Mouse (Mus musculus) liver, embryonic 11.5 days (tissue): Measurements from ENCODE around the gene Vax2. TPM values are rescaled to one million over a fixed set of nuclear protein-coding genes. Genes with fewer than 3 reads are reported as not detected.
A peak's percentile ranks its signal among the peaks of the same experiment; 100 is the strongest.

Experiments
- ATAC-seq: fragments of 200-750 bp; cut with Nextera tagmentation; replicated peaks from 2 replicates; pipeline ENCODE4 v1.8.0; 2017; ENCODE audit warnings: moderate number of reproducible peaks, mild to moderate bottlenecking, moderate TSS enrichment, moderate library complexity; ENCODE audit not compliant: low FRiP score
- DNase-seq: peaks from one replicate; pipeline ENCODE4 v3.0.0-alpha.2; 2017; ENCODE audit warnings: low spot score
- H3K27ac ChIP-seq: fragments of 300-500 bp; sonication (generic); 2 replicates; pipeline ENCODE4 v1.5.1; 2014; ENCODE audit warnings: mild to moderate bottlenecking, low read depth, low read length, control low read depth
- H3K27me3 ChIP-seq: fragments of 300-500 bp; sonication (generic); replicated peaks from 2 replicates; pipeline ENCODE4 v1.6.1; 2014; ENCODE audit warnings: low read length, mixed read lengths; ENCODE audit not compliant: control insufficient read depth, insufficient read depth
- H3K36me3 ChIP-seq: fragments of 300-500 bp; sonication (generic); 2 replicates; pipeline ENCODE4 v1.6.1; 2014; ENCODE audit warnings: mild to moderate bottlenecking, low read length, moderate library complexity, mixed read lengths; ENCODE audit not compliant: control insufficient read depth, insufficient read depth
- H3K4me1 ChIP-seq: fragments of 300-500 bp; sonication (generic); replicated peaks from 2 replicates; pipeline ENCODE4 v1.6.1; 2014; ENCODE audit warnings: low read length, mixed read lengths; ENCODE audit not compliant: control insufficient read depth, insufficient read depth
- H3K4me2 ChIP-seq: fragments of 300-500 bp; sonication (generic); 2 replicates; pipeline ENCODE4 v1.6.1; 2014; ENCODE audit warnings: mild to moderate bottlenecking, control low read depth, moderate library complexity
- H3K4me3 ChIP-seq: fragments of 300-500 bp; sonication (generic); 2 replicates; pipeline ENCODE4 v1.5.1; 2014; ENCODE audit warnings: low read depth, low read length, control low read depth
- H3K9ac ChIP-seq: fragments of 300-500 bp; sonication (generic); 2 replicates; pipeline ENCODE4 v1.6.1; 2014; ENCODE audit warnings: low read depth, low read length, control low read depth
- H3K9me3 ChIP-seq: fragments of 300-500 bp; sonication (generic); 2 replicates; pipeline ENCODE4 v1.6.1; 2016; ENCODE audit warnings: low read length, inconsistent platforms, mixed read lengths; ENCODE audit not compliant: control insufficient read depth
- WGBS: fragments of 180-500 bp; shearing (Covaris S2); extraction: QIAGEN DNeasy Blood & Tissue Kit; methylation state at CpG from one replicate; pipeline ENCODE4 v1.1.7; 2014; 5-methylcytosine and 5-hydroxymethylcytosine counted together
- polyA plus RNA-seq: library from polyadenylated mRNA; unstranded; fragments of >200 nt; fragmentation: Nextera tagmentation; extraction: Ambion mirVana; gene quantifications from 2 replicates; pipeline ENCODE4 v1.2.1, GENCODE M21; 2014

The Vax2 gene
- polyA plus RNA-seq, 1 experiment from 2014 or later, result not detected

- no peaks in the 10 kb centered on the region for H3K9me3 ChIP-seq
- DNase-seq (no peak), ATAC-seq (no peak)
- no peak overlapping the region for H3K4me3 ChIP-seq
- no peak overlapping the region for H3K27ac ChIP-seq
- no peaks in the 10 kb centered on the region for H3K36me3 ChIP-seq
- no peaks in the 10 kb centered on the region for H3K4me1 ChIP-seq
- H3K4me2 ChIP-seq, result no peak overlapping the region
- peaks cover 93% of the 10 kb centered on the region for H3K27me3 ChIP-seq
- no peak overlapping the region for H3K9ac ChIP-seq
- WGBS, result 20% methylated on average over 5 of the region's 5 CpGs
These were observed 6.4 kb upstream of the Vax2 start for GRCm38 (mm10) chr6:83704701-83705100.

GRCm38 (mm10) chr6:83707738-83708510 is 3.1 kb upstream of the Vax2 start:
- H3K27ac ChIP-seq, result no peak overlapping the region
- H3K9ac ChIP-seq, result no peak overlapping the region
- ATAC-seq, result no peak
- no peaks in the 10 kb centered on the region for H3K9me3 ChIP-seq
- H3K27me3 ChIP-seq, result peaks cover 100% of the 10 kb centered on the region
- no peaks in the 10 kb centered on the region for H3K36me3 ChIP-seq
- no peak for DNase-seq
- H3K4me1 ChIP-seq, result peaks cover 5% of the 10 kb centered on the region; the same call in 1 of the 2 replicates
- 7% methylated on average over 6 of the region's 6 CpGs for WGBS
- H3K4me2 ChIP-seq, result no peak overlapping the region
- H3K4me3 ChIP-seq, result no peak overlapping the region

- H3K9ac ChIP-seq, result no peak overlapping the region
- H3K4me3 ChIP-seq, result peak overlapping the region; percentile 42
- DNase-seq, result no peak
- ATAC-seq, result peak; percentile 54
- H3K27me3 ChIP-seq, result peaks cover 100% of the 10 kb centered on the region
- H3K4me1 ChIP-seq, result peaks cover 5% of the 10 kb centered on the region; the same call in 1 of the 2 replicates
- no peaks in the 10 kb centered on the region for H3K36me3 ChIP-seq
- no peaks in the 10 kb centered on the region for H3K9me3 ChIP-seq
- H3K4me2 ChIP-seq, result peak overlapping the region; percentile 80
- no peak overlapping the region for H3K27ac ChIP-seq
- WGBS, result 1% methylated on average over 32 of the region's 32 CpGs
These were observed 550 bp upstream of the Vax2 start for GRCm38 (mm10) chr6:83710361-83711066.

DNA sequence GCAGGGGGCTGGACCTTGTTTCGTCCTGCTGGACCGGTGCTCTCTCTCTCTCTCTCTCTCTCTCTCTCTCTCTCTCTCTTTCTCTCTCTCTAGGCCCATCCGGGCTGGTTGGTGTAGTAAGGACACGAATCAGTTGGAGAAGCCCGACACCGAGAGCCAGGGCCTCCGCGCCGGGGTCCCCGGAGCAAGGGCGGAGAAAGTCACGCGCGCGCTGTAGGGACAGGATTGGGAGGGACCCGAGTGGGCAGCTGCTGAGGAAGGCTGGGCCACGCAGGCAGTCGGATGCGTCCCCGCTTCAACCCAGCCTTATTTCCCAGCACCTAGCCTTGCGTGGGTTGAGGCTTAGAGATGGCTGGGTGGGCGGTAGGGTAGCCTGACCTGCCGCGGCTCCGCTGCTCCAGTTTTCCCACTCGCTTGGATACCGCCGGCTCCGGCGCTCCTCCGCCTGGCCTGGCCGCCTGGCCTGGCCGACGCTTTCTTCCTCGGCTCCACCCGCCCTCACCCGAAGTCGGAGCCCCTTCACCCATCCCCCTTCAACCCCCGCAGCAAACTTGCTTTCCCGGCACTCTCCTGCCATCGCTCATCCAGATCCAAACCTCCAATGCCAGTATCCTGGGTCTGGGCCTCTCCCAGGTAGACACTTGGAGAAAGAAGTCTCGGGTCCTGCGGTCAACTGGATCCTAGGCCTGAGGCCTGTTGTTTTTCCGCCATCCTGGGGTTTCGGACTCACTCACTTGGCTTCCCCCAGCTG is 836 bp downstream of the Vax2 start:
- Histone ChIP-seq H3K9me3 (no peaks in the 10 kb centered on the region), H3K9ac (no peak overlapping the region), H3K36me3 (no peaks in the 10 kb centered on the region), H3K4me1 (peaks cover 9% of the 10 kb centered on the region; the same call in 1 of the 2 replicates), H3K27me3 (peaks cover 98% of the 10 kb centered on the region), H3K27ac (no peak overlapping the region), H3K4me3 (peak overlapping the region; percentile 42; the same call in 1 of the 2 replicates), H3K4me2 (peak overlapping the region; percentile 80)
- ATAC-seq (no peak), DNase-seq (no peak)
- 6% methylated on average over 43 of the region's 45 CpGs for WGBS

- ATAC-seq (no peak), DNase-seq (no peak)
- Histone ChIP-seq H3K27me3 (peaks cover 98% of the 10 kb centered on the region), H3K36me3 (no peaks in the 10 kb centered on the region), H3K4me2 (no peak overlapping the region), H3K27ac (no peak overlapping the region), H3K9me3 (no peaks in the 10 kb centered on the region), H3K4me3 (no peak overlapping the region), H3K9ac (no peak overlapping the region), H3K4me1 (peaks cover 9% of the 10 kb centered on the region; the same call in 1 of the 2 replicates)
- WGBS, result 9% methylated on average over 12 of the region's 12 CpGs
These were observed 2.4 kb downstream of the Vax2 start for GRCm38 (mm10) chr6:83713271-83714136.

GRCm38 (mm10) chr6:83714221-83715123 is 3.4 kb downstream of the Vax2 start:
- Histone ChIP-seq H3K9me3 (no peaks in the 10 kb centered on the region), H3K27me3 (peaks cover 97% of the 10 kb centered on the region), H3K27ac (no peak overlapping the region), H3K4me3 (no peak overlapping the region), H3K36me3 (no peaks in the 10 kb centered on the region), H3K4me2 (0 out of 2 replicates have a peak overlapping the region, but pooled peaks have one; percentile 20), H3K9ac (no peak overlapping the region), H3K4me1 (peaks cover 9% of the 10 kb centered on the region; the same call in 1 of the 2 replicates)
- WGBS, result 2% methylated on average over 34 of the region's 34 CpGs
- DNase-seq (no peak), ATAC-seq (no peak)

DNA sequence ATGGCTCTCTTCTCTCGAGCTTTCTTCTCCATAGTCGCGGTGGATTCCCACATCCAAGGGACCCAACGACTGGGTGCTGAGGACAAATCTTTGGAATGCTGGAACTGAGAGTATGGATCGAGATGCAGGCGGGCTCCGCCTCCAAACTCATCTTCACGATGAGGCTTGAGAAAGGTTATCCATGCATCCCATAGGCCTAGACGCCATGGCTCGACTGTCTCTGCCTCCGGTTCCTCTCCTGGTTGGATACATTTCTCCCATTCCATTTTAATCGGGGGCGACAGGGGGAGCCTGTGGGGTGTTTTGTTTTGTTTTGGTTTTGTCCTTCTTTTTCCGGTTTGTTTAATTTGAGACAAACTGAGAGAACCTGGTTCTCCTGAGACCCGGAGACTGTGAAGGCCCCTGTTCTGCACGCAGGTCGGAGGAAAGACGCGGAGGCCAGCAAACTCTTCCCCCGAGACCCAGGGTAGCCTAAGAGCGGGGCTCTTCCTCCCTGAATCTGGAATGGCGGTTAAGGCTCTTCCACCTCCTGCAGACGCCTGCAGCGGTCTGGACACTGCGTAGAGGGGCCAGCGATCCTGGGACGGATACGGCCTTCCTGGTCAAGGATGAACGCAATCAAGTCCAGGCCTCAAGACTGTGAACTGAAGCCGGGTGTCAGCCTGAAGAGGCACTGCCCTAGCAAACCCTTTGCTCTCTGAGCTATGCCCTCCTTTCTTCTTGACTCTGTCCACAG is 4.6 kb downstream of the Vax2 start:
- Histone ChIP-seq H3K4me2 (no peak overlapping the region), H3K27me3 (peaks cover 96% of the 10 kb centered on the region), H3K9me3 (no peaks in the 10 kb centered on the region), H3K9ac (no peak overlapping the region), H3K36me3 (no peaks in the 10 kb centered on the region), H3K4me1 (peaks cover 9% of the 10 kb centered on the region; the same call in 1 of the 2 replicates), H3K27ac (no peak overlapping the region), H3K4me3 (no peak overlapping the region)
- ATAC-seq (no peak), DNase-seq (no peak)
- WGBS, result 4% methylated on average over 30 of the region's 30 CpGs
